Mouse (Mus musculus): ENCODE measurements at regions not wholly inside any gene's neighbourhood (a gene's known extent, or its start where the extent isn't known, plus 50 kb on each side); places are given as distances from the start of the nearest gene placed in this dataset.

DNA sequence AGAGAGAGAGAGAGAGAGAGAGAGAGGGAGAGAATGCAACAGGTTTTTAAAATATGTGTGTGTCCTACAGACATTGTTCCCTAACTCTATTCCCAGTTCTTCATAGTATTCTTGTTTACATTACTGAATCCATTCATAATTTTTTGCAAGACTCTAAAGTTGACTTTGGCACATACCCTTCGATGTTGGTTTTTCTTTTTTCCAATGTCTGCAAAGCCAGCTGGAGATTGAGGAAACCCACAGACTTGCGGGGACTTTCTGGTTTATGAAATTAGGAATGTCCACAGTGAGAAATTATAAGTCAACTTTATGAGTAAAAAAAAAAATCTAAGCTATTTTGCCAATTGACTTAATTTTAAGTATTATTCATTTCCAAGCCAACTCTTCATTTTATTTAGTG is 379.7 kb upstream of the Adamts5 start:
- TF ChIP-seq ZNF384 (IDR thresholded peaks at IDR 0.05; ENCODE audit: low read depth, low read length) = no peak
- no peak for TF ChIP-seq CHD2 (IDR thresholded peaks at IDR 0.05; ENCODE audit: low read depth, low read length)
- TF ChIP-seq HCFC1 (IDR thresholded peaks at IDR 0.05; ENCODE audit: borderline replicate concordance, insufficient read depth, low read length) = no peak
- TF ChIP-seq MAFK (IDR thresholded peaks at IDR 0.05; ENCODE audit: insufficient read depth, low read depth, low read length) = no peak
- no peak for TF ChIP-seq ZC3H11A (IDR thresholded peaks at IDR 0.05; ENCODE audit: borderline replicate concordance, low read depth, low read length)
- Histone ChIP-seq H3K9me3 (ENCODE audit: control insufficient read depth, insufficient read depth, low read depth, low read length) (no peaks in the 10 kb centered on the region), H3K4me3 (ENCODE audit: insufficient read depth in 1 of 2, low read depth in 1 of 2, low read length in 2 of 2, poor library complexity in 1 of 2, severe bottlenecking in 1 of 2) (no peak overlapping the region), H3K27ac (ENCODE audit: insufficient read depth, low read depth, low read length, poor library complexity, severe bottlenecking) (no peak overlapping the region), H3K4me1 (ENCODE audit: control insufficient read depth in 2 of 2, insufficient read depth in 2 of 2, low read length in 2 of 2, poor library complexity in 1 of 2) (no peaks in the 10 kb centered on the region), H3K9ac (ENCODE audit: insufficient read depth, low read depth, low read length, poor library complexity, severe bottlenecking) (no peak overlapping the region), H3K36me3 (ENCODE audit: control insufficient read depth, insufficient read depth, low read length, poor library complexity, severe bottlenecking) (no peaks in the 10 kb centered on the region)
- in situ Hi-C loops (cut with MboI; ENCODE audit: low sequenced_read_pairs in 2 of 2, unreplicated experiment in 2 of 2) = no loop called here
- DNase-seq (ENCODE audit: low read depth, low spot score) = no peak

DNA sequence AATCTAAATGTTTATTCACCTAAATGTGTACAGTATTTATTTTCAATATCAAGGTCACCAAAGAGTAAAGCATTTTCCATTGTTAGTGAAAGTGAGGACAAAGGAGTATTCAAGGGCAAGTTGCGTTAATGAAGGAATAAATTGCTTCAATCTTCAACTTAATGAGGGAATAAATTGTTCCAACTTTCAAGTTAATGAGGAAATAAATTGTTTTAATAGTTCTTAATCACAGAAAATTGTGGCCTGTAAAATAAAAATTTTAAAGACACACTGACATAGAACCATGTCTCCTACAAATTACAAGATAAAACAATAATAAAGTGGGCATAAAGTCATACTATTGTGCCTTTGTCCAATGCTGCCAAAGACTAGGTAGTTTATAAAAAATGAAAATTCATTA is 375.4 kb upstream of the Adamts5 start:
- no peaks in the 10 kb centered on the region for H3K9me3 ChIP-seq (ENCODE audit: control insufficient read depth, insufficient read depth, low read depth, low read length)
- no peaks in the 10 kb centered on the region for H3K36me3 ChIP-seq (ENCODE audit: control insufficient read depth, insufficient read depth, low read length, poor library complexity, severe bottlenecking)
- H3K27ac ChIP-seq (ENCODE audit: insufficient read depth, low read depth, low read length, poor library complexity, severe bottlenecking) = no peak overlapping the region
- H3K9ac ChIP-seq (ENCODE audit: insufficient read depth, low read depth, low read length, poor library complexity, severe bottlenecking) = no peak overlapping the region
- DNase-seq (ENCODE audit: low read depth, low spot score) = no peak
- H3K4me3 ChIP-seq (ENCODE audit: insufficient read depth in 1 of 2, low read depth in 1 of 2, low read length in 2 of 2, poor library complexity in 1 of 2, severe bottlenecking in 1 of 2) = no peak overlapping the region
- no peaks in the 10 kb centered on the region for H3K4me1 ChIP-seq (ENCODE audit: control insufficient read depth in 2 of 2, insufficient read depth in 2 of 2, low read length in 2 of 2, poor library complexity in 1 of 2)
- TF ChIP-seq HCFC1 (IDR thresholded peaks at IDR 0.05; ENCODE audit: borderline replicate concordance, insufficient read depth, low read length) = no peak
- TF ChIP-seq CHD2 (IDR thresholded peaks at IDR 0.05; ENCODE audit: low read depth, low read length) = no peak
- TF ChIP-seq ZC3H11A (IDR thresholded peaks at IDR 0.05; ENCODE audit: borderline replicate concordance, low read depth, low read length) = no peak
- no peak for TF ChIP-seq MAFK (IDR thresholded peaks at IDR 0.05; ENCODE audit: insufficient read depth, low read depth, low read length)
- TF ChIP-seq ZNF384 (IDR thresholded peaks at IDR 0.05; ENCODE audit: low read depth, low read length) = no peak
- in situ Hi-C loops (cut with MboI; ENCODE audit: low sequenced_read_pairs in 2 of 2, unreplicated experiment in 2 of 2) = no loop called here

DNA sequence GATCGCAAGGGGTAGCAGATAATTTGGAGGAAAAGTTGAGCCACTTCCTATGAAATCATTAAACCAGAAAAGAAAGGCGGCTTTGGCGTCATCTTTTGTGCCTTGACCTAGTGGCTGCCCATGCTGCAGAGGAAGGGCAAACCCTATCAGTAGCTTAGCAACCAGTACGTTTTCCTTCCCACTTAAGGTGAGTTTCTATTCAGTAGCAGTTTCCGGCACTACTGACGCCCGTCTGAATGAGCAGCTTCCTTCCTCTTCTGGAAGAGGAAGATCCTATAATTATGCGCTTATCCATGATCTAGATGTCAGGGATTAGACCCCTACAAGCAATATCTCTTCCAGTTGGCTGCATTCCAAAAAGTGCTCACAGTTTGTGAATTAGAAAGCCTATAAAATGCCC is 360.0 kb upstream of the Adamts5 start:
- no peak overlapping the region for H3K27ac ChIP-seq (ENCODE audit: insufficient read depth, low read depth, low read length, poor library complexity, severe bottlenecking)
- no peak overlapping the region for H3K9ac ChIP-seq (ENCODE audit: insufficient read depth, low read depth, low read length, poor library complexity, severe bottlenecking)
- TF ChIP-seq ZNF384 (IDR thresholded peaks at IDR 0.05; ENCODE audit: low read depth, low read length) (no peak), ZC3H11A (IDR thresholded peaks at IDR 0.05; ENCODE audit: borderline replicate concordance, low read depth, low read length) (no peak), CHD2 (IDR thresholded peaks at IDR 0.05; ENCODE audit: low read depth, low read length) (no peak), MAFK (IDR thresholded peaks at IDR 0.05; ENCODE audit: insufficient read depth, low read depth, low read length) (no peak), HCFC1 (IDR thresholded peaks at IDR 0.05; ENCODE audit: borderline replicate concordance, insufficient read depth, low read length) (no peak)
- H3K36me3 ChIP-seq (ENCODE audit: control insufficient read depth, insufficient read depth, low read length, poor library complexity, severe bottlenecking) = no peaks in the 10 kb centered on the region
- H3K4me1 ChIP-seq (ENCODE audit: control insufficient read depth in 2 of 2, insufficient read depth in 2 of 2, low read length in 2 of 2, poor library complexity in 1 of 2) = no peaks in the 10 kb centered on the region
- no peak for DNase-seq (ENCODE audit: low read depth, low spot score)
- H3K9me3 ChIP-seq (ENCODE audit: control insufficient read depth, insufficient read depth, low read depth, low read length) = no peaks in the 10 kb centered on the region
- in situ Hi-C loops (cut with MboI; ENCODE audit: low sequenced_read_pairs in 2 of 2, unreplicated experiment in 2 of 2) = no loop called here
- no peak overlapping the region for H3K4me3 ChIP-seq (ENCODE audit: insufficient read depth in 1 of 2, low read depth in 1 of 2, low read length in 2 of 2, poor library complexity in 1 of 2, severe bottlenecking in 1 of 2)

DNA sequence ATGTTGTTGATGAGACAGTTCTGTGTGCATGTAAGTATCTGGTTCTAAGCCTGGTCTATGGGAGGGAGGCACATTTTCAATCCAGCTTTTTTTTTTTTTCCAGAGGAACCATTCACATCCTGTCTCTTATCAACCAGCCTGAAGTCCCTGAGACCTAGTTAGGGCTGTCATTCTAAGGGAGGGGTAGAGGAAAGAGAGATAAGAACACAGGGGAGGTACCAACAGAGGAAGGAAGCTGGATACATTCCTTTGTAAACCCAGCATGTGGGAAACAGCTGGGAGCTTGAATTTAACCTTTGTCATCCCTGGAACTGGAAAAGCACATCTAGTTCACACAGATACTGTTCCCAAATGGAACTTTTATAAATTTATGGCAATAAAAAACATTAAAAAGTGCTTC is 351.0 kb upstream of the Adamts5 start:
- H3K9me3 ChIP-seq (ENCODE audit: control insufficient read depth, insufficient read depth, low read depth, low read length) = no peaks in the 10 kb centered on the region
- H3K4me1 ChIP-seq (ENCODE audit: control insufficient read depth in 2 of 2, insufficient read depth in 2 of 2, low read length in 2 of 2, poor library complexity in 1 of 2) = no peaks in the 10 kb centered on the region
- H3K36me3 ChIP-seq (ENCODE audit: control insufficient read depth, insufficient read depth, low read length, poor library complexity, severe bottlenecking) = no peaks in the 10 kb centered on the region
- H3K9ac ChIP-seq (ENCODE audit: insufficient read depth, low read depth, low read length, poor library complexity, severe bottlenecking) = no peak overlapping the region
- no peak overlapping the region for H3K4me3 ChIP-seq (ENCODE audit: insufficient read depth in 1 of 2, low read depth in 1 of 2, low read length in 2 of 2, poor library complexity in 1 of 2, severe bottlenecking in 1 of 2)
- no peak overlapping the region for H3K27ac ChIP-seq (ENCODE audit: insufficient read depth, low read depth, low read length, poor library complexity, severe bottlenecking)
- DNase-seq (ENCODE audit: low read depth, low spot score) = no peak
- in situ Hi-C loops (cut with MboI; ENCODE audit: low sequenced_read_pairs in 2 of 2, unreplicated experiment in 2 of 2) = no loop called here
- TF ChIP-seq ZNF384 (IDR thresholded peaks at IDR 0.05; ENCODE audit: low read depth, low read length) (no peak), CHD2 (IDR thresholded peaks at IDR 0.05; ENCODE audit: low read depth, low read length) (no peak), MAFK (IDR thresholded peaks at IDR 0.05; ENCODE audit: insufficient read depth, low read depth, low read length) (no peak), ZC3H11A (IDR thresholded peaks at IDR 0.05; ENCODE audit: borderline replicate concordance, low read depth, low read length) (no peak), HCFC1 (IDR thresholded peaks at IDR 0.05; ENCODE audit: borderline replicate concordance, insufficient read depth, low read length) (no peak)

DNA sequence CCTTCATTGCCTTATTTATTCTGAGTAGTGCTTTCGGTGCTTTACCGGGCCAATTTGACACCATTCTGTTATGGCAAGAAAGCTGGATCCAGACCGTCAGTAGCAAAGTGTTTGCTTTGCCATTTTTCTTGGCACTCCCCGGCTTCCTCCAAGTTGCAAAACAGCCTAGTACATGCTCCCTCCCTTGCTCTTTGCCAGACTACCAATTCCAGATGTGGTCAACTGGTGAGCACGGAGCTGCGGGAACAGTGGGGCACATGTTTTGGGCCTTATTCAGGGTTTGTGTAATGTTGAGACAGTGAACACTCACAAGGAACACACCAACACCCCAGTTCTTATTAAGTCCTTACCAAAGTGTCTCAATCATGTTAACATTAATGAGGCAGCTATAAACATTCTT is 348.4 kb upstream of the Adamts5 start:
- no peak for DNase-seq (ENCODE audit: low read depth, low spot score)
- TF ChIP-seq ZC3H11A (IDR thresholded peaks at IDR 0.05; ENCODE audit: borderline replicate concordance, low read depth, low read length) = no peak
- TF ChIP-seq HCFC1 (IDR thresholded peaks at IDR 0.05; ENCODE audit: borderline replicate concordance, insufficient read depth, low read length) = no peak
- TF ChIP-seq CHD2 (IDR thresholded peaks at IDR 0.05; ENCODE audit: low read depth, low read length) = no peak
- TF ChIP-seq ZNF384 (IDR thresholded peaks at IDR 0.05; ENCODE audit: low read depth, low read length) = no peak
- no peak for TF ChIP-seq MAFK (IDR thresholded peaks at IDR 0.05; ENCODE audit: insufficient read depth, low read depth, low read length)
- in situ Hi-C loops (cut with MboI; ENCODE audit: low sequenced_read_pairs in 2 of 2, unreplicated experiment in 2 of 2) = no loop called here

More for the DNA sequence above, 348.4 kb upstream of the Adamts5 start:
- Histone ChIP-seq H3K9me3 (ENCODE audit: control insufficient read depth, insufficient read depth, low read depth, low read length) (no peaks in the 10 kb centered on the region), H3K27ac (ENCODE audit: insufficient read depth, low read depth, low read length, poor library complexity, severe bottlenecking) (no peak overlapping the region), H3K36me3 (ENCODE audit: control insufficient read depth, insufficient read depth, low read length, poor library complexity, severe bottlenecking) (no peaks in the 10 kb centered on the region), H3K9ac (ENCODE audit: insufficient read depth, low read depth, low read length, poor library complexity, severe bottlenecking) (no peak overlapping the region), H3K4me1 (ENCODE audit: control insufficient read depth in 2 of 2, insufficient read depth in 2 of 2, low read length in 2 of 2, poor library complexity in 1 of 2) (no peaks in the 10 kb centered on the region), H3K4me3 (ENCODE audit: insufficient read depth in 1 of 2, low read depth in 1 of 2, low read length in 2 of 2, poor library complexity in 1 of 2, severe bottlenecking in 1 of 2) (no peak overlapping the region)

Measured in ES-E14 (cell line).